Mouse (Mus musculus): ENCODE data around the gene Cdkn1b. TPM values are rescaled to one million over a fixed set of nuclear protein-coding genes. Genes with fewer than 3 reads are reported as not detected.

Cdkn1b gene
- polyA plus RNA-seq, 1 experiment from 2014 or later: 18.8 TPM

DNA sequence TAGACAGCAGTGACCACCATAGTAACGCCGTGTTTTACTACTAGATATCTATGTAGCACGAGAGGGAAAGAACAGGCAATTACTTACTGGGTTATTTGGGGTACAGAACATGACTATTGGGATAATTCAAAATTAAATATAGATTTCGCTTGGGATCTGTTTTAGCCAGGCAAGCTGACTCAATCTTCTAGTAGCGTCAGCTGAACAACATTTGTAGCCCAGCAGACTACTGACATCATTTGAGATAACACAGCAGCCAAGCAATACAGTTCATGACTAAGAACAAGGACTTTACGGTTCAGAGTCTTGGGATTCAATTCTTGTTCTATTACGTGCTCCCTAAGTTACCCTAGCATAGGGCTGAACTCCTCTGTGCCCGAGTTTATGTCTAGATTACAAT is 33.7 kb upstream of the Cdkn1b start:
- Histone ChIP-seq H3K9ac (replicated peaks) (no peak overlapping the region), H3K4me1 (replicated peaks) (peaks cover 12% of the 10 kb centered on the region), H3K27me3 (no peaks in the 10 kb centered on the region), H3K36me3 (no peaks in the 10 kb centered on the region), H3K4me3 (replicated peaks) (no peak overlapping the region), H3K9me3 (no peaks in the 10 kb centered on the region), H3K4me2 (no peak overlapping the region), H3K27ac (no peak overlapping the region)
- ATAC-seq (ENCODE audit: insufficient number of reproducible peaks, insufficient read depth, low FRiP score, low TSS enrichment, low read depth): no peak
- WGBS: 88% methylated on average over 8 of the region's 8 CpGs

DNA sequence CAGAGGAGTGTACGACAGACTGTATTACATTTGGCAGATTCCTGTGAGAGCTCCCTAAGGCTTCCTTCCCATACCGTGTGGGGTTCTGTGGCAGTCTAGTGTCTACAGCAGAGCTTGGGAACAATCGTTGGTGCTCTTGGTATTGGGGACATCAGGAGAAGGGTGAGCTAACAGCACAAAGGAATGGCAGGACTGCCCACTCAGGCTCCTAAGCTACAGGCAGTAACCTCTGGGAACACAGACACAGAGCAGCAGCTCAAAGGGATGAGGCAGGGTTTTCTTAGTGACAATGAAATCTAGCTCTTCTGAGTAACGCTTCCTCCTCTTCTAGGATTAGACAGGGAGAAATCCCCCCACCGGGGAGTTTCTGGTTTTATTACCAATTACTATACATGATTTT is 33.2 kb upstream of the Cdkn1b start:
- Histone ChIP-seq H3K9ac (replicated peaks) (no peak overlapping the region), H3K4me1 (replicated peaks) (peaks cover 12% of the 10 kb centered on the region), H3K4me2 (no peak overlapping the region), H3K4me3 (replicated peaks) (no peak overlapping the region), H3K27ac (no peak overlapping the region), H3K36me3 (no peaks in the 10 kb centered on the region), H3K9me3 (no peaks in the 10 kb centered on the region), H3K27me3 (no peaks in the 10 kb centered on the region)
- no peak for ATAC-seq (ENCODE audit: insufficient number of reproducible peaks, insufficient read depth, low FRiP score, low TSS enrichment, low read depth)
- 43% methylated on average over 5 of the region's 5 CpGs for WGBS

DNA sequence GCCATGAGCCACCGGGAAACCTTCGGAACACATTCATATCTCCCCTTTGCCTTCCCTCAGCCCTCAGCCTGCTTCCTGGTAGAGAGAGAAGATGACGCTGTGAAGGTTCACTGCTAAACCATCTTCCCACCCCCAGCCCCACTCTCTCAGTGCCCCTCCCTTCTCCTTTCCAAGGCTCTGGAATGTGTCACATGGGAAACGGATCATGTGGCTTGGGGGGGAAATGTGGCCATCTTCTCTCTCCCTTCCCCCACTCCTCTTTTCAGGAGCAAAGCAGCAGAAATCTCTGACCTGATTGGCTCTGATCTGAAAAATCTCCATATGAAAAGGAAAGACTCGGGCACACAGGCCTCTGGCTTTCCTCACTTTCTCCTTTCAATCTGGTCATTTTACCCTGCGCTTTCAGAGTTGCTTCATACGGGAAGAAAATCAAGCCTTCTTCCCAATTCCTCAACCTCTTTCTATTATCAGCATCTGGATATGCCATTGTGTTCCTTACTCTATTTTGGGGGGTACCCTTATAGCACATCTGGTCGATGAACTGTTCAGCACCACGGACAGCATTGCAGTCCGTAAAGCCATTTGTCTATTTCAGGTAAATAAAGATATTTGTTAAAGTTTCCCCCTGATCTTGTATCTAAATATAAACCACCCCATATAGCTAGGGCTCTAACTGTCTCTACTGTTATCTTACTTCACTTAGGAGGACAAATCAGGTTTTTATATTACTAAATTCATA is 32.3 kb upstream of the Cdkn1b start:
- Histone ChIP-seq H3K4me1 (replicated peaks) (peaks cover 12% of the 10 kb centered on the region), H3K9ac (replicated peaks) (no peak overlapping the region), H3K36me3 (no peaks in the 10 kb centered on the region), H3K27ac (no peak overlapping the region), H3K4me2 (peak overlapping the region; percentile 23; the same call in 1 of the 2 replicates), H3K9me3 (no peaks in the 10 kb centered on the region), H3K27me3 (no peaks in the 10 kb centered on the region), H3K4me3 (replicated peaks) (no peak overlapping the region)
- 4% methylated on average over 10 of the region's 10 CpGs for WGBS
- ATAC-seq (ENCODE audit: insufficient number of reproducible peaks, insufficient read depth, low FRiP score, low TSS enrichment, low read depth): no peak

DNA sequence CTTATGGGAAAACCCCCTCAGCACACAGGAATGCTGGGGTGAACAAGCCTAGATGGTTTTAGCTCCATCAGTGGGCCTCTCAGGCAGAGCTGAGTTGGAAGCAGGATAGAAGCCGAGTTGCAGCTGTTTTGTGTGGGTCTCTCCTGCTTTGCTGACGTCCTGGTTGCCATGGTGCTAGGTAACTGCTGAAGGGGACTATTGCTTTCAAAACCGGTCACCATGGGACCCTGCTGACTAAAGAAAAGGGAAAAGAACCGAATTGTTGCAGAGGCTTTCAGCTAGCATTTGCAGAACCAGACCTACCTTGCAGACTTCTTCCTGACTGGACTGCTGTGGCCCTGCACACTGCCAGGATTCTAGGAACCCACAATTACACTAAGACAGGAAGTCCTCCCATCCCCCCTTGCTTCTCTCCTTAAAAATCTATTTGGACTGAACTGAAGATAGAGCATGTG is 31.6 kb upstream of the Cdkn1b start:
- no peak overlapping the region for H3K4me3 ChIP-seq (replicated peaks)

DNA sequence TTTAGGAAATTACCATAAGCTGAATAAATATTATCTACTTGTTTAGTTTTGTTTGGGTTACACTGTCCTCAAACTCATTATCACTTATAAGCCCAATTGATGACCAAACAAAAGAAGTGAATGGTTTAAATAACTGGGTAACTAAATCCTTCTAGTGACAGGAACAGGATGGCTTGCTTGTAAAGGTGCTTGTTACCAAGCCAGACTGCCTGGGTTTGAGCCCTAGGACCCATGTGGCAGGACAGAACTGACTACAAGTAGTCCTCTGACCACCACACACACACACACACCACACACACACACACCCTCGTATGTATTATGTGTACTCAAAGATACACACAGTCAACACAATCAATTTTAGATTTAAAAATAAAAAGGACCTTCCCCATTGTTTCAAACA is 30.4 kb upstream of the Cdkn1b start:
- Histone ChIP-seq H3K36me3 (no peaks in the 10 kb centered on the region), H3K4me2 (no peak overlapping the region), H3K9me3 (no peaks in the 10 kb centered on the region), H3K4me3 (replicated peaks) (no peak overlapping the region), H3K9ac (replicated peaks) (no peak overlapping the region), H3K4me1 (replicated peaks) (peaks cover 12% of the 10 kb centered on the region), H3K27ac (no peak overlapping the region), H3K27me3 (no peaks in the 10 kb centered on the region)
- no peak for ATAC-seq (ENCODE audit: insufficient number of reproducible peaks, insufficient read depth, low FRiP score, low TSS enrichment, low read depth)
- 90% methylated on average over 1 of the region's 1 CpGs for WGBS

More for the DNA sequence above, 31.6 kb upstream of the Cdkn1b start:
- Histone ChIP-seq H3K36me3 (no peaks in the 10 kb centered on the region), H3K27ac (no peak overlapping the region), H3K27me3 (no peaks in the 10 kb centered on the region), H3K4me1 (replicated peaks) (peaks cover 12% of the 10 kb centered on the region), H3K4me2 (no peak overlapping the region), H3K9me3 (no peaks in the 10 kb centered on the region), H3K9ac (replicated peaks) (no peak overlapping the region)
- WGBS: 4% methylated on average over 4 of the region's 4 CpGs
- ATAC-seq (ENCODE audit: insufficient number of reproducible peaks, insufficient read depth, low FRiP score, low TSS enrichment, low read depth): 0 out of 2 replicates have a peak, but pooled peaks have one; percentile 26

DNA sequence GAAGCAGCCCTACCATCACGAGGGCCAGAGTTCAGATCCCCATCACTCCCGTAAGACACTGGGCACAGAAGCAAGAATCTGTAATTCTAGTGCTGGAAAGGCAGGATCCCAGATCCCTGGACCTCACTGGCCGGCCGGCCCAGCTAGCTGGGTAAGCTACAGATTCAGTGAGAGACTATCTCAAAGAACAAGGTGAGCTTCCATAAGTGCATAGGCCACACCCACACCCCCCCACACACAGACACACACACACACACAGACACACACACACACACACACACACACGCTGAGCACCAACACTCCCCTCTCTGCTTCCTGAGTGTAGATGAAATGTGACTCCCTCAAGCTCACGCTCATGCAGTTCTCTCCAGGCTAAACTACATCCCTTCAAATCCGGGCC is 29.8 kb upstream of the Cdkn1b start:
- no peaks in the 10 kb centered on the region for H3K27me3 ChIP-seq
- peaks cover 12% of the 10 kb centered on the region for H3K4me1 ChIP-seq (replicated peaks)
- no peak overlapping the region for H3K9ac ChIP-seq (replicated peaks)
- no peak overlapping the region for H3K4me3 ChIP-seq (replicated peaks)
- no peak for ATAC-seq (ENCODE audit: insufficient number of reproducible peaks, insufficient read depth, low FRiP score, low TSS enrichment, low read depth)
- H3K36me3 ChIP-seq: no peaks in the 10 kb centered on the region
- no peaks in the 10 kb centered on the region for H3K9me3 ChIP-seq
- 77% methylated on average over 7 of the region's 7 CpGs for WGBS
- H3K4me2 ChIP-seq: no peak overlapping the region
- no peak overlapping the region for H3K27ac ChIP-seq

DNA sequence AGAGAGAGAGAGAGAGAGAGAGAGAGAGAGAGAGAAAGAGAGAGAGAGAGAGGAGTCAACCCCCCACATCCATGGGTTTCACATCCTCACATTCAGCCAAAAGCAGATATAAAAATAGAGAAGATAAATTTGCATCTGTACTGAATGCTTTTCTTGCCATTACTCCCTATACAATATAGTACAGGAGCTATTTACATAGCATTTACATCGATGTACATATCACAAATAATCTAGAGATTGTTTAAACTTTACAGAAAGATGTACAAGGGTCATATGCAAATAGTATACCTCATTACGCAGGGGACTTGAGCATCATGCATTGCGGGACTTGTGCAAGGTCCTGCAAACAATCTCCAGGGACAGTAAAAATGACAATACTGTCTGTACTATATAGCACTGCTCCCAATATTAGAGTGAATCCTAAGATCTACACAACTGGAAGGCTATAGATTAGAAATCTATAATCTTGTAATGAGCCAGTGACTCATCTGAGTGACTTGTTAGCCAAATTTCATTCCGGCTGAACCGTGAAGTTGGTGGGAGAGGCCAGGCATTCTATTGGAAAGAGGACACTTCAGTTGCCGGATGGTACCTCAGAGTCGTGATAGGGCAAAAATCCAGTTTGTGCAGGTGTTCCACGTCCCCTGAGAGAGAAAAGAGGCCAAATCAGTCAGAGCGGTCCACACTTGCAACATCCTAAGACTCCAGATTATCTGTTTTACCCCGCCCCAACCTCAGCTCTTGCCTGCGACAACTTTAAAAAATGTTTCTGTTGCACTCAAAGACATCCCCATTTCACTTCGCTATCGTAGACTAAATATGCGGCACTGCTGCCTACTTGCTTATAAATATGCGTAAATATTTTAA is 23.4 kb upstream of the Cdkn1b start:
- H3K27ac ChIP-seq: peak overlapping the region; percentile 100; the same call in 1 of the 2 replicates
- peaks cover 8% of the 10 kb centered on the region; the same call in 1 of the 2 replicates for H3K4me1 ChIP-seq (replicated peaks)
- H3K9me3 ChIP-seq: no peaks in the 10 kb centered on the region
- peak overlapping the region; percentile 58 for H3K4me3 ChIP-seq (replicated peaks)
- H3K36me3 ChIP-seq: no peaks in the 10 kb centered on the region
- H3K27me3 ChIP-seq: no peaks in the 10 kb centered on the region
- WGBS: 64% methylated on average over 15 of the region's 15 CpGs
- H3K4me2 ChIP-seq: peak overlapping the region; percentile 67
- H3K9ac ChIP-seq (replicated peaks): peak overlapping the region; percentile 85
- no peak for ATAC-seq (ENCODE audit: insufficient number of reproducible peaks, insufficient read depth, low FRiP score, low TSS enrichment, low read depth)

DNA sequence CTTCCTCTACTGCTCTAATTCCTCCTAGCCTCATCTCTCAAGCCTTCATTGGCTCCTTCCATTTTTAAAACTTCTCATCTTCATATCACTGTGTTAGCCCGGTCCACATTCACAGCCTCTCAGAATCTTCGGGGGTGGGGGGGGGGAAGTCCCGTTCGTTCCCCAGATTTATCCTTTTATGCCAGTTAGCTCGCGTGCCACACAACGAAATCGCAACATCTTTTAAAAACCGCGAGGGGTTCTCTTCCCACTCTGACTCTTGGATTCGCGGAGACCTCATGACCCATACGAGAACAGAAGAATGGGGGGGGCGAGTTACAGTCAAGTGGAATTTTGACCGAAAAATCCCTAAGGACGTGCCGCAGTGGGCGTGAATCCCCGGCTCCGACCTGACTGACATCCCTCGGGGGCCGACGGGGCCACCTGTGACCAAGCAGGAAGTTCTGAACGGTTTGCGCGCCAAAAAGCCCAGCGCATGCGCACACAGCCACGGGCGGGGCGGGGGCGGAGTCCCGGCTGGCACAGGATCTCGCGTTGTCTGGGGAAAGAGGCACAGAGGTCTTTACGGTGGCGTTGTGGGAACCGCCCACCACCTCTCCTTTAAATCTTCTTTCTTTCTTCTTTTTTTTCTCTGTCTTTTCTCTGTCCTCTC is 22.6 kb upstream of the Cdkn1b start:
- ATAC-seq (ENCODE audit: insufficient number of reproducible peaks, insufficient read depth, low FRiP score, low TSS enrichment, low read depth): peak; percentile 88
- H3K4me1 ChIP-seq (replicated peaks): peaks cover 8% of the 10 kb centered on the region; the same call in 1 of the 2 replicates
- H3K4me3 ChIP-seq (replicated peaks): peak overlapping the region; percentile 58
- no peaks in the 10 kb centered on the region for H3K9me3 ChIP-seq
- no peaks in the 10 kb centered on the region for H3K36me3 ChIP-seq
- H3K9ac ChIP-seq (replicated peaks): peak overlapping the region; percentile 85
- H3K27me3 ChIP-seq: no peaks in the 10 kb centered on the region
- H3K27ac ChIP-seq: peak overlapping the region; percentile 100
- H3K4me2 ChIP-seq: peak overlapping the region; percentile 67
- 1% methylated on average over 38 of the region's 38 CpGs for WGBS

DNA sequence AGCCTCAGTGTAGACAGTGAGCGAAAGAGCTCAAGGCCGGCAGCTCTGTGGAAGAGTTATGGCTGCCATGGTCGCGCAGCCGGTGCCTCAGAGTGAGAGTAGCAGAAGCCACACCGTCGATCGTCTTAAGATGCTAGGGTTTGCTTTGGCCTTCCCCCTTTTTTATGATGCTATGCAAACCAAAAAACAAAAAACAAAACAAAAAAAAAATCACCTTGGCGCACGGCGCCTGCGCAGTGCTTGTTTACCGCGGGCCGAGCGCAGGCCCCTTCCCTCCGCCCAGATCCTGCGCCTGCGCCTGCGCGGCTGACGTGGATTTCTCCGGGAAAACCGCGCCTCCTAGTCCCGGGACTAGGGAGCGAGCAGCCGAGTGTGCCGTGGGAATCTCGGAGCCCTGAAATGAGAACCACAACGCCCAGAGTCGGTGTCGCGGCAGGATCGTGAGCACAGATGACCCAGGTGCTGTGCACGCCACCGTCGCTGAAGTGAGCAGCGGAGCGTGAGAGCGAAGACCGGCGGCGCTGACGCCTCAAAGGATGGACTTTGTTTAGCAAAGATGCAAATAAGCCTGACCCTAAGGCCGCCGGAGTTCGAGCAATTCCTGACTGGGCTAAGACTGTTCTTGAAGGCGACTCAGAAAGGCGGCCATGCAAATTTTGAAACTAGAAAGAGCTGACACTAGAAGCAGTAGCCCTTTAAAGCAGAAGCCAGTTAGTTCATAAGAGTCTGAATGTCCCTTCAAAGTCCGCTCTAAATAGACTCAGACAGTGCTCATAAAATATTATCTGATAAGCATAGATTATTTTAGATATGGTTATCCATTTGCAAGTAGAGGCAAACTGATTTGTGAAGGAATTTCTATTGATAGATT is 21.9 kb upstream of the Cdkn1b start, which contains the start of gene Gpr19:
Gpr19 (minus strand) TSS at position 484 of the 871 bp plus-strand sequence.
- under 1% methylated on average over 51 of the region's 51 CpGs for WGBS
- peak; percentile 89 for ATAC-seq (ENCODE audit: insufficient number of reproducible peaks, insufficient read depth, low FRiP score, low TSS enrichment, low read depth)
- Histone ChIP-seq H3K4me3 (replicated peaks) (peak within 1 kb of the TSS; percentile 58), H3K4me1 (replicated peaks) (peaks cover 8% of the 10 kb centered on the region; the same call in 1 of the 2 replicates), H3K27ac (peak within 1 kb of the TSS; percentile 100), H3K36me3 (no peaks in the 10 kb centered on the region), H3K9ac (replicated peaks) (peak within 1 kb of the TSS; percentile 85), H3K9me3 (no peaks in the 10 kb centered on the region), H3K27me3 (no peaks in the 10 kb centered on the region), H3K4me2 (peak within 1 kb of the TSS; percentile 67)

DNA sequence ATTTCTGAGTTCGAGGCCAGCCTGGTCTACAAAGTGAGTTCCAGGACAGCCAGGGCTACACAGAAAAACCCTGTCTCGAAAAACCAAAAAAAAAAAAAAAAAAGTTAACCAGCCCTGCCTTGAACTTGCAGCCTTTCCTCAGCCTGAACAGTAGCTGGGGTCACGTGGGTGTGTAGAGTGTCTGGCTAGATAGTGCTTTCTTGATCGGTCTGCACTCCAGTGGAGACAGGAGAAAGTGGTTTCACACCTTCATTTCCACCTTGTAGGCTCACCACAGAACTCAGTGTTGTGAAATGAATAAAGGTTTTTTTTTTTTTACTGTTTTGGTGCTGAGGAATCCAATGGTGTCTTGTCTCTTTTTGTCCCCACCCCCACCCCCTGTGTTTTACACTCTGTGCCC is 16.8 kb upstream of the Cdkn1b start:
- Histone ChIP-seq H3K4me3 (replicated peaks) (no peak overlapping the region), H3K27ac (no peak overlapping the region), H3K27me3 (no peaks in the 10 kb centered on the region), H3K9ac (replicated peaks) (no peak overlapping the region), H3K9me3 (peaks cover 12% of the 10 kb centered on the region; the same call in 1 of the 2 replicates), H3K36me3 (no peaks in the 10 kb centered on the region), H3K4me1 (replicated peaks) (no peaks in the 10 kb centered on the region), H3K4me2 (no peak overlapping the region)
- WGBS: 86% methylated on average over 4 of the region's 4 CpGs
- no peak for ATAC-seq (ENCODE audit: insufficient number of reproducible peaks, insufficient read depth, low FRiP score, low TSS enrichment, low read depth)

Data from limb, embryonic 12.5 days (tissue).